Mouse (Mus musculus) heart, embryonic 15.5 days (tissue): Measurements from ENCODE around the gene Abcc4. TPM values are rescaled to one million over a fixed set of nuclear protein-coding genes. Genes with fewer than 3 reads are reported as not detected.

Experiments used
- ATAC-seq: fragments of 200-750 bp; cut with Nextera tagmentation; replicated peaks from 2 replicates; pipeline ENCODE4 v1.8.0; 2017; ENCODE audit warnings: low read depth, moderate TSS enrichment; ENCODE audit not compliant: insufficient number of reproducible peaks, insufficient read depth, low FRiP score
- H3K27ac ChIP-seq: fragments of 300-500 bp; sonication (generic); 2 replicates; pipeline ENCODE4 v1.5.1; 2015; ENCODE audit warnings: mild to moderate bottlenecking, inconsistent platforms
- H3K27me3 ChIP-seq: fragments of 300-500 bp; sonication (generic); 2 replicates; pipeline ENCODE4 v1.6.1; 2015; ENCODE audit warnings: inconsistent platforms
- H3K36me3 ChIP-seq: fragments of 300-500 bp; sonication (generic); 2 replicates; pipeline ENCODE4 v1.6.1; 2015; ENCODE audit warnings: mild to moderate bottlenecking, inconsistent platforms
- H3K4me1 ChIP-seq: fragments of 300-500 bp; sonication (generic); replicated peaks from 2 replicates; pipeline ENCODE4 v1.6.1; 2015; ENCODE audit warnings: inconsistent platforms
- H3K4me2 ChIP-seq: fragments of 300-500 bp; sonication (generic); 2 replicates; pipeline ENCODE4 v1.6.1; 2015; ENCODE audit warnings: inconsistent platforms, mild to moderate bottlenecking, moderate library complexity
- H3K4me3 ChIP-seq: fragments of 300-500 bp; sonication (generic); 2 replicates; pipeline ENCODE4 v1.5.1; 2015; ENCODE audit warnings: mild to moderate bottlenecking, inconsistent platforms
- H3K9ac ChIP-seq: fragments of 300-500 bp; sonication (generic); 2 replicates; pipeline ENCODE4 v1.6.1; 2015; ENCODE audit warnings: mild to moderate bottlenecking, inconsistent platforms
- H3K9me3 ChIP-seq: fragments of 300-500 bp; sonication (generic); replicated peaks from 2 replicates; pipeline ENCODE4 v1.6.1; 2016; ENCODE audit warnings: inconsistent platforms
- WGBS: fragments of 180-500 bp; shearing (Covaris S2); methylation state at CpG from one replicate; pipeline ENCODE4 v1.1.7; 2015; ENCODE audit warnings: mixed read lengths; 5-methylcytosine and 5-hydroxymethylcytosine counted together
- polyA plus RNA-seq: library from polyadenylated mRNA; unstranded; fragments of >200 nt; fragmentation: Nextera tagmentation; extraction: Ambion mirVana; gene quantifications from 2 replicates; pipeline ENCODE4 v1.2.1, GENCODE M21; 2015

Gene Abcc4
- polyA plus RNA-seq, 1 experiment from 2014 or later: 1.6 TPM

DNA sequence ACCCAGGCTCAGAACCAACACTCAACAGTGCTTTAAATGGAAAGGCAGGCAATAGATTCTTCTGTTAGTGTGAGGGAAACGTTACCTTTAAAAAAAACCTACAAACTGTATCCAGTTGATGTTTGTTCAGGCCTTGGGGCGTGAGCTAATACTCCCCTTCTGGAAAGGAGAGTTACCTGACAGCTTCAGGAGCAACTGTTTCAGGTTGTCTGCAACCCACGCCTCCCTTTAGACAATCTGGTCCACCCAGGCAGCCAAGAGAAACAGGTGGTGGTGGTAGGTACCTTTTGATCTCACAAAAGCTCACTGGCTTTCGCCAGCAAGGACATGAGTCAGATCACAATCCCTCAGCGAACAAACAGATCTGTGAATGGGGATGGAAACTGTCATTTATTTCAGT is 223.7 kb downstream of the Abcc4 start:
- Histone ChIP-seq H3K9me3 (no peaks in the 10 kb centered on the region), H3K36me3 (no peaks in the 10 kb centered on the region), H3K9ac (no peak overlapping the region), H3K4me1 (no peaks in the 10 kb centered on the region), H3K27ac (no peak overlapping the region), H3K27me3 (no peaks in the 10 kb centered on the region), H3K4me3 (no peak overlapping the region), H3K4me2 (no peak overlapping the region)
- WGBS: 88% methylated on average over 5 of the region's 5 CpGs
- ATAC-seq: no peak

DNA sequence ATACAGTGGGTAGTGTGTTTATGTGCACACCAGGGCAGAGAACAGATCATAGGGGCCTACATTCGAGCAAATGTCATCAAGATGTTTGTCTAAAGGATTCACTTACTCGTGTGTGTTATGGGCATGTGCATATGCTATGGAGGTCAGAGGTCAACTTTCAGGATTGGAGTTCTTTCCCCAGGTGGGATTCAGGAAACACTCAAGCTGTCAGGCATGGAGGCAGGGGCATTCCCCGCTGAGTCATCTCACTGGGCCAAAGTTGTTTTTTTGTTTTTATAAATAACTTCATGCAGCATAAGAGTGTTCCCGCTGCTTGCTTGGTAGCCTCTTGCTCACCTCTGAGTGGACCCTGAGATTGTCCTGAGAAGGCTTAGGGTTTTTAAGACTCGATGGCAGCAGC is 224.2 kb downstream of the Abcc4 start:
- no peaks in the 10 kb centered on the region for H3K36me3 ChIP-seq
- 64% methylated on average over 5 of the region's 5 CpGs for WGBS
- no peak overlapping the region for H3K27ac ChIP-seq

DNA sequence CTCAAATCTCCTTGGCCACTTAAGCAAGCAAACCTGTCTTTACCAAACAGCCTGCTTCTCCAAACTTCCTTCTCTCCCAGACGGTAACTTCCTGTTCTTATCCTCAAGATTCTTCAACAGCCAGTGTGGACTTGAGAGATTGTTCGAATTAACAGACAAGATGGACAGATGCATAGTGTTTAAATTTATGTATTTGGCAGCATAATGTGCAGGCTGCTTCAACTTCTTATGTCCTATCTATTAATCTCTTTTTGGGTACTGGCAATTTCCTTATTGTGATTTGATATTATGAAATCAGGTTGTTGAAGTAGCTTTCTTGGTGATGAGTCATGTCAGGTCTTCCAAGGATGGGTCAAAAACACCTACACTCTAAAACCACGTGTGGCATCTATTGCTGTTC is 229.7 kb downstream of the Abcc4 start:
- no peak overlapping the region for H3K27ac ChIP-seq
- H3K4me3 ChIP-seq: no peak overlapping the region
- H3K9ac ChIP-seq: no peak overlapping the region
- peaks cover 15% of the 10 kb centered on the region for H3K4me1 ChIP-seq
- WGBS: 63% methylated on average over 3 of the region's 3 CpGs
- H3K27me3 ChIP-seq: peaks cover 36% of the 10 kb centered on the region
- H3K9me3 ChIP-seq: no peaks in the 10 kb centered on the region
- H3K36me3 ChIP-seq: no peaks in the 10 kb centered on the region
- H3K4me2 ChIP-seq: no peak overlapping the region
- ATAC-seq: no peak

More for the DNA sequence above, 224.2 kb downstream of the Abcc4 start:
- H3K9me3 ChIP-seq: no peaks in the 10 kb centered on the region
- no peak overlapping the region for H3K9ac ChIP-seq
- H3K4me2 ChIP-seq: no peak overlapping the region
- H3K4me1 ChIP-seq: no peaks in the 10 kb centered on the region
- no peak for ATAC-seq
- H3K27me3 ChIP-seq: no peaks in the 10 kb centered on the region
- no peak overlapping the region for H3K4me3 ChIP-seq

DNA sequence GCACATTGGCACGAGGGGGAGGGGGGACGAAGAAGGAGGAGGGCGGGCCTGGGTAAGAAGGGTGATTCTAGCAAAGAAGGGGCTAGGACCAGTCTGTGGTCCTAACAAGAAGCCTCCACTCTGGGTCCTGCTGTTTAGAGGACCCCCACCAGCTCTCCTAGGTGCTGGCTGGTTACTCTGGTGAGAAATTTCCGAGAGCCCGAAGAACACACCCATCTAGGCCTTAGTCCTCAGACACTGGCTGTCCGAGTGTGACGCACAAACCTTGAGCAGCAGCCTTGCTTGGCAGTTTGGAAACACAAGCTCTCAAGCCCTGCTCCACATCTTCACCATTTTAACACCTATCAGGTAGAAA is 230.9 kb downstream of the Abcc4 start:
- no peak overlapping the region for H3K9ac ChIP-seq
- peak overlapping the region; percentile 97; the same call in 1 of the 2 replicates for H3K4me2 ChIP-seq
- H3K36me3 ChIP-seq: no peaks in the 10 kb centered on the region
- WGBS: 51% methylated on average over 7 of the region's 7 CpGs
- peaks cover 44% of the 10 kb centered on the region for H3K27me3 ChIP-seq
- peaks cover 15% of the 10 kb centered on the region for H3K4me1 ChIP-seq
- ATAC-seq: no peak
- H3K9me3 ChIP-seq: no peaks in the 10 kb centered on the region
- H3K4me3 ChIP-seq: no peak overlapping the region
- H3K27ac ChIP-seq: no peak overlapping the region

DNA sequence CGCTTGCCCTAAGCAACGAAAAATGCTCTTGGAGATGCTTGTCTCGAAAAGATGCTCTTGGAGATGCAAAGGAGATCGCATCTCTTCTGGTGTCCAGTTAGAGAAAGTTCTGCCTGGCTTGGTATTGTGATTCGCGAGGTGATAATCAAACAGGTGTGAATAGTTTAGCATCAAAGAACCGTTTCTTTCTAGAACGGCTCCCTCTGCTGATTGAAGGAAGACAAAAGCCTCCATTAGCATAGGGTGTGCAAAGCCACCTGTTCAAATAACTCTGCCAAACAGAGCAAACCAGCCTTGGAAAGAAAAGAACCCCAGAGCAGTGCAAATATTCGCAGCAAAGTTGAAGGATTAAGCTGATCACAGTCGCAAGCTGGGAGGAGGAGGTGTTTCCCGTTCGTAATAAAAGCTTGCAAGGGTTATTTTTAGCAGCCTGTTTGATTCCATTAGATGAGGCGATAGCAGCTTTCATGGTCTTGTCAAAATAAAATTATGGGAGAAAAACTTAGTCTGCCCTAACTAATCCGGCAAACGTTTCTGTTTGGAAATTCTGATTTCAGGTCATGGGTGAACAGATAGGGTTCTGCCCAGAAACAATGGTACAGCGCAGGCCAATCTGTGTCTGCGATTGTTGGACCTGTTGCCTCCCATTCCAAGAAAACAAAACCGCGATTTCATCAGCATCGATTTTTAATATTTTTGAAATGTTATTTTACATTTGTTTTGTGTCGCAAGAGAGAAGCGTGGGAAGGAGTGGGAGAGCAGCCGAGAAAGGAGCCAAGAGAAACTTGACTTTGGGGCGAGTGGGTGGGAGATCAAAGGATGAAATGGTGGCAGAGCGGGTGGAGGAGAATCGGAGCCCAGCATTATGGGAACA is 231.6 kb downstream of the Abcc4 start:
- Histone ChIP-seq H3K4me3 (peak overlapping the region; percentile 57), H3K4me2 (peak overlapping the region; percentile 97), H3K36me3 (no peaks in the 10 kb centered on the region), H3K27ac (no peak overlapping the region), H3K4me1 (peaks cover 15% of the 10 kb centered on the region), H3K9ac (no peak overlapping the region), H3K27me3 (peaks cover 44% of the 10 kb centered on the region), H3K9me3 (no peaks in the 10 kb centered on the region)
- no peak for ATAC-seq
- 19% methylated on average over 26 of the region's 26 CpGs for WGBS

DNA sequence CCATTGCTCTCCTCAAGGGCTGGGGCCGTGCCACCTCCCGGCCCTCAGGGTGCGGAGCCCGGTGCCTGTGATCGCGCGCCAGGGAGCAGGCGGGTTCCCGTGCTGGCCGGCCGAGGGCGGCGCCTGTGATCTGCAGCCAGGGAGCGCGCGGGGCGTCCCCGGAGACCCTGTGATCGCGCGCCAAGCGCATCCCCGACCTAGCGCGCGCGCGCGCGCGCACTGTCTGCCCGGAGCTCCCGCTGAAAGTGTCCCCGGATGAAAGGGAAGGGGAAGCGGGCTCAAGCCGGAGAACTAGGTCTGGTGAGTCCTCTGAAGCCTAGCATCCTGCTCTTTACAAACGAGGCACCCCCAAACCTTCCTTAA is 232.2 kb downstream of the Abcc4 start:
- H3K27me3 ChIP-seq: peaks cover 44% of the 10 kb centered on the region
- H3K27ac ChIP-seq: no peak overlapping the region; the same call in 1 of the 2 replicates

DNA sequence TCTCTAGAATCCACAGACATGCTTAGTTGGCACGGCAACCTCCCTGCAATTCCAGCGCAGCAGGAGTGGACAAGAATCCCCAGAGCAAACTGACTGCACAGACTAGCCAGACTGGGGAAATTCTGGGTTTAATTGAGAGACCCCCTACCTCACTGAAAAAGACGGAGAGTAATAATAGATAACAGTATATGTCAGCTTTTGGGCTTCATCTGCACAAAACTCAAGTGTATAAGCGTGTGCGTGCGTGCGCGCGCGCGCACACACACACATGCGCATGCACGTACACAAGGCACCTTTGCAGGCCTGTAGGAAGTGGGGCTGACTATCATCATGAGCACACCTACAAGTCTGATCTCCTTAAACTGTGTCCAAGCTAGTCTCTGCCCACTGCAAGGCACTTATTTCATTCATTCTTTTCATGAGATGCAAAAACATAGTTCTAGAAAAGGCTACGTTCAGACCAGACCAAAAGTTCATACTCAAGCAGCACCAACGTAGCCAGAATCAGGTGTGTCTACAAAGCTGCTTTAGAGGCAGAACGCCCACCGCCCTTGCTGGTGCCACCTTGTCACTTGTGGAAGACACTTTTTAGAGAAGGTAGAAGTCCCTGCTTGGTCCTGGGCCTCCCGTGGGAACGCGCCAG is 232.7 kb downstream of the Abcc4 start:
- Histone ChIP-seq H3K27ac (no peak overlapping the region; the same call in 1 of the 2 replicates), H3K9me3 (no peaks in the 10 kb centered on the region), H3K4me3 (peak overlapping the region; percentile 57), H3K27me3 (peaks cover 44% of the 10 kb centered on the region), H3K4me2 (peak overlapping the region; percentile 97), H3K36me3 (no peaks in the 10 kb centered on the region), H3K9ac (peak overlapping the region; percentile 43; the same call in 1 of the 2 replicates), H3K4me1 (peaks cover 15% of the 10 kb centered on the region)
- ATAC-seq: no peak
- 12% methylated on average over 20 of the region's 20 CpGs for WGBS

More for the DNA sequence above, 232.2 kb downstream of the Abcc4 start:
- H3K9me3 ChIP-seq: no peaks in the 10 kb centered on the region
- peak overlapping the region; percentile 97 for H3K4me2 ChIP-seq
- under 1% methylated on average over 37 of the region's 37 CpGs for WGBS
- peaks cover 15% of the 10 kb centered on the region for H3K4me1 ChIP-seq
- H3K4me3 ChIP-seq: peak overlapping the region; percentile 57
- ATAC-seq: peak; percentile 35; the same call in 1 of the 2 replicates
- H3K36me3 ChIP-seq: no peaks in the 10 kb centered on the region
- peak overlapping the region; percentile 43; the same call in 1 of the 2 replicates for H3K9ac ChIP-seq

DNA sequence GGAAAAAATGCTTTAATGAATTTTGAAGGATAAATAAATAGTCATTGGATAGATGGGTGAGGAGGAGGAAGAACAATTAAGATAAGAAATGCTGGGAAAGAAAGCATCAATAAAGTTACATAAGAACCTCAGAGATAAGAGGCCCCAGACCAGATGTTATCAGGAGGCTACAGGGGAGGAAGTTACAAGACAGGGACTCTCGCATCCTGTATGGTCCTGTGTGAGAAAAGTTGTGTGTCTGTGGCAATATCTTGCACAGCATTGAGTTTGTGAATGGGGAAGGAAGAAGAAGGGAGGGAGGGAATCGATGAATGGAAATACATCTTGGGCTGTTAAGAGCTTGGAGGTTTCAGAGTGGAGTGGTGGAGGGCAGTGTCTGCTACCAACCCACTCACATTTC is 240.7 kb downstream of the Abcc4 start:
- Histone ChIP-seq H3K36me3 (no peaks in the 10 kb centered on the region), H3K27me3 (0 out of 2 replicates have a peak, but pooled peaks cover 2% of the 10 kb centered on the region), H3K9ac (no peak overlapping the region), H3K4me2 (no peak overlapping the region), H3K4me3 (no peak overlapping the region), H3K27ac (no peak overlapping the region), H3K9me3 (no peaks in the 10 kb centered on the region), H3K4me1 (no peaks in the 10 kb centered on the region)
- ATAC-seq: no peak
- WGBS: 55% methylated on average over 2 of the region's 2 CpGs

DNA sequence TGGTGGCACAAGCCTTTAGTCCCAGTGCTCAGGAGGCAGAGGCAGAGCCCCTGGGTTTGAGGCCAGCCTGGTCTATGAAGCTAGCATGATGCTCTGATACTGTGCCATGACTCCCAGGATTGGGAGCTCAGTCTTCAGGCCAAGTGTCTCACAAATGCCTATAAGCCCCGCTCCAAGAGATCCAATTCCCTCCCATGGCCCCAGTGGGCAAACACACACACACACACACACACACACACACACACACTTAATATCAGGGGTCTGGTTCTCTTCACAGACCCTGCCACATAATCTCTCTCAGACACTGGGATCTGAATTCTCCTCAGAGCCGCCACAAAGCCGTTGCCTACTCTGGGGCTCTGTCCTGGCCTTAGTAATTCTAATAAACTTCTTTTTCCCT is 241.6 kb downstream of the Abcc4 start:
- no peak overlapping the region for H3K9ac ChIP-seq
- H3K27me3 ChIP-seq: no peaks in the 10 kb centered on the region
- H3K4me3 ChIP-seq: no peak overlapping the region
- H3K27ac ChIP-seq: no peak overlapping the region
- no peaks in the 10 kb centered on the region for H3K9me3 ChIP-seq
- 69% methylated on average over 3 of the region's 3 CpGs for WGBS
- no peak overlapping the region for H3K4me2 ChIP-seq
- H3K36me3 ChIP-seq: no peaks in the 10 kb centered on the region
- no peaks in the 10 kb centered on the region for H3K4me1 ChIP-seq
- ATAC-seq: no peak

DNA sequence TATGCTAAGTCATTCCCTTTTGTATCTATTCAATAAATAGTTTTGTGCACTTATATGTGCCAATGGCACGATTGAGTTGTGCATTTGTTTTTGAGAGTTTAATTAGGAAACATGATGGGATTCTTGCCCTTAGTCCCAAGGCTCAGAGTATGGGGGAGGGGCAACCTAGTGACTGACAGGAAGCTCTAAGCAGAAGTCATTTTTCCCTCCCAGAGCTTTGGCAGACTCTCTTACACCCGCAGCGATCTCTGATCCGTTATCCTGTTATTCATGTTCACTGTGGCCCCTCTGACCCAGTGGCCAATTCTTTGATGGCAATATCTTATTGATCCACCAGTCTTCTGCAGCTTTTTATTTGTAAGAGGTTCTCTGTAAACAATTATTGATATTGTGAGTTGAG is 253.4 kb downstream of the Abcc4 start:
- no peaks in the 10 kb centered on the region for H3K9me3 ChIP-seq
- no peak for ATAC-seq
- H3K27me3 ChIP-seq: no peaks in the 10 kb centered on the region
- H3K4me3 ChIP-seq: no peak overlapping the region
- H3K27ac ChIP-seq: no peak overlapping the region
- no peaks in the 10 kb centered on the region for H3K36me3 ChIP-seq
- H3K9ac ChIP-seq: no peak overlapping the region
- no peaks in the 10 kb centered on the region for H3K4me1 ChIP-seq
- no peak overlapping the region for H3K4me2 ChIP-seq
- WGBS: 61% methylated on average over 4 of the region's 4 CpGs

DNA sequence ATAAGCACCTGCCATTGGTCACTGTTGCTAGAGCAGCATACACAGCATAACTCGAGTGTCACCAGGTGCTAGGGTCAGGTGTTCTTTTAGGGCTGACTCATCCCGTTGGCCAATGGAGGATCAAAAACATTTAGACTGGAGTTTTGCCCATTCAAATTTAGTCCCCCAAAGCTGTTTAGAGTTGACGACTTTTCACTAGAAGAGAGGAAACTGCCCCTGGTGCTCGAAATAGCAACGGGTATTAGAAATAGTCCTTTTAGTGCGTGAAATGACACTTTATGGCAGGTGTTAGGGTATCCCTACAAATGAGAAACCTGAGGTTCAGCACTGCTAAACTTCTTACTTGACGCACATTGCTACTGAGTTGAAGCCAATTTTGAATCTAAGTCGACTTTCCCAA is 265.9 kb downstream of the Abcc4 start:
- Histone ChIP-seq H3K4me2 (no peak overlapping the region), H3K9ac (no peak overlapping the region), H3K27me3 (peaks cover 69% of the 10 kb centered on the region), H3K4me1 (peaks cover 14% of the 10 kb centered on the region), H3K36me3 (no peaks in the 10 kb centered on the region), H3K4me3 (no peak overlapping the region), H3K9me3 (no peaks in the 10 kb centered on the region), H3K27ac (no peak overlapping the region)
- 73% methylated on average over 8 of the region's 8 CpGs for WGBS
- no peak for ATAC-seq
